Mouse (Mus musculus) mature B cell (primary cell): ENCODE measurements around the gene Rab9b.

Experiments used
- in situ Hi-C: fragments of 300-500 bp; cut with MboI; formaldehyde crosslinking; loops from 2 replicates; pipeline ENCODE4 v1.14.3; 2019

The Rab9b gene

DNA sequence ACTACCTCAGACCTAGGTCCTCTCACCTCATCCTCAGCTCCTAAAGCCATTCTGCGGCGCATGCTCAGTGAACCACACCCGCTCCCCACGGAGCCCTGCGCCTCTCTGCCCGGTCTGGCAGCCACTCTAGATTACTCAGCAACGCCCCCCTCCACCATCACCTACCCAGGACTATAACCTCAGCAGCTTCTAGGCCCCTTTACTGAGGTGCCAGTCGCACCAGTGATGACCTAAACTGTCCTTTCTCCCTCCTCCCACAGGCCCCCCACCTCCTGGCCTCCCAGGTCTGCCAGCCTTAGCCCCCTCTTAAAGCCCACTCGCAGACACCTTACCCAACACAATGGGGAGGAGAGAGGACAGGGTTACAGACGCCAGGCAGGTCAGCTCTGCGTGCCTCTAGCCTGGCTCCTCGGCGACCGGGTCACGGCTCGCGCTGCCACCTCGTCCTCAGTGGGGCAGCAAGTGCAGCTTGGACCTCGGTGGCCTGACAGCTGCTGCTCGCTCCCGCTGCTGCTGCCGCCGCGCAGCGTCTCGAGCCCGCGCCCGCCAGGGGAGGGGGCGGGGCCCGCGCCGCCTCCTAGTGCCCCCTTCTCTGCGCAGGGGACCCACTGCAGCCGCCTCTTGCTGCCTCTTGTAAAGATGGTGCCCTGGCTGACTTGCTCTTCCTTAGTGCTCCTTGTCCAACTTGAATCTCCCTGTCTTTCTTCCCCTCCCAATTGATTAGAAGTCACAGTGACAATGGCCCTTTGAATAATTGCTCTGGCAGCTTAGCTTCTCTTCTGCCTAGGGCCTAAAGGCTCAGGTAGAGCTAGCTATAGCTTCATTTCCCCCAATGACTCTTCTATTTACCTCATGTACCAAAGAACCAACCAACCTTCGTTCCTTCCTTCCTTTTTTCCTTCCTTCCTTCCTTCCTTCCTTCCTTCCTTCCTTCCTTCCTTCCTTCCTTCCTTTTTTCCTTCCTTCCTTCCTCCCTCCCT is at the start of gene Rab9b:
TSS of gene Rab9b (minus strand) at position 695 of the 980 bp plus-strand sequence.
- in situ Hi-C loops: no loop called here

DNA sequence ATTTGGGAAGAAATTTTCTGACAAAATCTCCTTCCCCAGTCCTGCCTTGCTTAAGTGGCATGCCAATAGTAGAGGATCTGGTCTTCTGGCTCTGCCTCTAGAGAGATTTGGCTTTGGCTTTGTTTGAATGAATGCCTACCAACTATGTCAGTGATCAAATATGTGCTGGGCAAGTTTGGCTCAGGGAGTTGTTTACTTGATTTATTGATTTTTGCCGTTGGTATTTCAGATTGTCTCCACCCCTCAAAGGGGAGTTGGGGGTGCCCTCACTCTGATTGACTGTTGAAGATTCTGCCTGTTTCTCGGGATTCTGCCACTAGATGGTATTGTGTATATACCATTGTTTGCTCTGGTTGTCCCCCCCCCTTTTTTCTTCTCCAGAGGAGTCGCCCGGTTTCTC is 35.8 kb upstream of the Rab9b start:
- in situ Hi-C loops: no loop called here

DNA sequence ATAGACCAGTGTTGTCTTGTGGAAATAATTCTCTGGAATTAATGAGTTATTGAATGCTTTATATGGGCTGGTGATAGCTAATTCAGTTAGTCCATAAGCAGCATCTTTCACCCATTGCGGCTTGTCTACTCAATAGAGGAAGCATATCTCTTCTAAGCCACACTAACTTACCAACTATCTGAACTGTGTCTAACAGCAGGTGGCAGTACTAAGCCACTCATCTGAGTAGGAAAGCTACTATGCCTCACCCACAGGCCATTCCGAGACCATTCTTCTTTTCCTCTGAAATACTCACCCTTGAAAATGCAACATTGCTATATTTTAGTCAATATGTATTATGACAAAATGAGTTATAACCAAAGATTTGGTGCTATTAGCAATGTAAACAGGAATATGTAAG is 27.2 kb upstream of the Rab9b start:
- in situ Hi-C loops: no loop called here

DNA sequence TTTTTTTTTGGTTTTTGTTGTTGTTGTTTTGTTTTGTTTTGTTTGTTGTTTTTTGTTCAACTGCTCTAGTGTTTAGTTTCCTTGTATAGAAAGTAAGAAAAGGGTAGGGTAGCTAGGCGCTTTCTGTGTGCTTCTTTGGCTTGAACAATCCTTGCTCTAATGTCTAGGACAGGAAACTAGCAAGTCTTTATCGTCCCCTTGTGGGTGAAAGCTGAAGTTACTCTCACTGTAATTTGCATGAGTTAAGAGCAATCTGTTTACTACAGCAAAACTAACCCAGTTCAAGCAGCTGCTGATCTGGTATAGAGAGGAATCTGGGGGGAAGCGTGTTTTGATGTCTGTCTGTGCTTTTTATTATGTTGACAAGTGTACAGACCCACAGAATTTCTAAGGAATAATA is 18.3 kb downstream of the Rab9b start:
- in situ Hi-C loops: no loop called here

DNA sequence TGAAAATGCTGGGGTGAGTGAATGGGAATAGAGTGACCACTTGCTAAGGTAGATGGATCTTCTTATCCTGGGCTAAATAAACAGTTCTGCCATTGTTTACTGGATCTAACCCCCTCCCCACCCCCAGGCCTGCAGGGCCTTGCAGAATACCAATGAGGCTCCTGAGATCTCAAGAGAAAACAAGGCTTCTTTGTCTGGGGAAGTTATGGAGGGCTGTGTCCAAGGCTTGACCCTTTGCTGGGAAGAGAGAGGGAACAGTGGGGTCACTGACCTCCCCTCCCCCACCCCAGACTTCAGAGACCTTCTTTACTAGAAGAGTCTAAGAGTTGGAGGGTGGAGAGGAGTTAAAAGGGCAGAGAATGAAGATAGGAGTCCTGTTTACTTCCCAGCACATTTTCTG is 39.9 kb downstream of the Rab9b start:
- in situ Hi-C loops: no loop called here

DNA sequence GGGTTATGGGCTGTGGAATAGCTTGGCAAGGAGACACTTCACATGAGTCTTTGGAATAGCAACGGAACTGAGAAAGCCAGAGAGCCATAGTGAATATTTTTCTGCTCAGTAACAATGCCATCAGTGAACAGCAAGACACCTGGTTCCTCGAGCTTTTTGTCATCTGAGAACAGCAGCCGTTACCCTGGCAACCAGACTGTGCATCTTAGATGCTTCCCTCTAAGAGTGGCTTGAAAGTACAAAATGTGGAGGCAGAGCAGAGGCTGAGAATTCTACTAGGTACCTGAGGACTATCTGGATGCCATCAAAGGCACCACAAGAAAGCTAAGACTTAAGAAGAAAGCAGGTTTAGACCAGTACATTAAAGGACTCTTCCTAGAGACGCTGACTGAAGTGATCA is 43.5 kb downstream of the Rab9b start:
- in situ Hi-C loops: no loop called here

DNA sequence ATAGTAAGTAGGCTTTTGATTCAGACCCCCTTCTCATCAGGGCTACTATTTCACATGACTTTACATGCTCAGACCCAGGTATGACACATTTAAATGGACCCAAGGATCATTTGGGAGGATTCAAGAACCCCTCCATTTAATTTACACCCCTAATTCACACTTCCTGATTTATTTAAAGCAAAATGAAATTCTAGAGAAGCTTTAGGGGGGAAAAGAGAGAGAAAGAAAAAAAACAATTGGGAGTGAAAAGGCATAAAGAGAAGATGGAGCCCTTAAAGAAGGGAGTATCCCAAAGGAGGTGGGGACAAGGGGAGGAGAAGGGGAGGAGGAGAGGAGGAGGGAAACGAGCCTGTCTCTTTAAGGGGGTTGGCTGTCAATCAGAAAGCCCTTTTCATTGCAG is 46.2 kb downstream of the Rab9b start, which contains the start of gene Plp1:
TSS of gene Plp1 (plus strand) at position 301 of the 400 bp plus-strand sequence.
- in situ Hi-C loops: no loop called here

DNA sequence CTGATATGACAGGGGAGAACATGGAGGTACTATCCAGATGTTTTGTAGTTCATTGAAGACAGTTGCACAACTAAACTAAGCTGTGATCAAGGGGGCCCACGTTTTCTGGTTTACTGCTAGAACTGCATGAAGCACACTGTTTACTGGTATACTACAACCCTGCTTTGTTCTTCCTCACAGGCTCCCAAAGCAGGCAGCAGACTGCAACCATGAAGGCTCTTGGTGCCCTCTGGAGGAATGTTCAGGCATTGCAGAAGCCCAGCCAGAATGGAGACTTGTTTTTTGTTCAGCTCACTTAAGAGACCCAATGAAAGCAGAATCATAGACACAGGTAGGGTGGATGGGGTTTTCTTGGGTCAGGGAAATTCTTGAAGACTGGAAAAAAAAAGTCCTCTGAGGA is 48.3 kb downstream of the Rab9b start:
- in situ Hi-C loops: no loop called here

DNA sequence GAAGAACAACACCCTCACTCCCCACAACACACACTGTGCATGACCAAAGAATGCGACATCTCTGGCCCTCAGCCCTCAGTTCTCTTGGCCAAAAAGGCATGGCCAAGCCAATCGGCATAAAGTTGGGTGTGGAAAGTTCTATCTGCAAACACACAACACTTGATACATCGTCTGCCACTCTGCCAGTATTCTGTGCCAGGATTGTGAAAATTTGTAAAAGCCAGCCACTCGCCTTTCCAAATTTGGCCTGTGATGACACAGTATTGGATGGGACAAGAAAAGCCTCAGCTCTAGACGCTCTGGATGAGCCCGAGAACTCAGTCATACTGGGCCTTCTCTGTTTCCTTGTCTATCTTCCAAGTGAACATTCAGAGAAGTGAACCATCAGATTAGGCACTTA is 48.8 kb downstream of the Rab9b start:
- in situ Hi-C loops: no loop called here
